Mouse (Mus musculus) mesoderm, embryonic 11.5 days (tissue): ENCODE results near the gene Gm49486.

ENCODE experiments used
- DNase-seq: peaks from one replicate; pipeline ENCODE4 v3.0.0-alpha.2; 2012; ENCODE audit warnings: low read depth, low spot score

Gm49486 gene

DNA sequence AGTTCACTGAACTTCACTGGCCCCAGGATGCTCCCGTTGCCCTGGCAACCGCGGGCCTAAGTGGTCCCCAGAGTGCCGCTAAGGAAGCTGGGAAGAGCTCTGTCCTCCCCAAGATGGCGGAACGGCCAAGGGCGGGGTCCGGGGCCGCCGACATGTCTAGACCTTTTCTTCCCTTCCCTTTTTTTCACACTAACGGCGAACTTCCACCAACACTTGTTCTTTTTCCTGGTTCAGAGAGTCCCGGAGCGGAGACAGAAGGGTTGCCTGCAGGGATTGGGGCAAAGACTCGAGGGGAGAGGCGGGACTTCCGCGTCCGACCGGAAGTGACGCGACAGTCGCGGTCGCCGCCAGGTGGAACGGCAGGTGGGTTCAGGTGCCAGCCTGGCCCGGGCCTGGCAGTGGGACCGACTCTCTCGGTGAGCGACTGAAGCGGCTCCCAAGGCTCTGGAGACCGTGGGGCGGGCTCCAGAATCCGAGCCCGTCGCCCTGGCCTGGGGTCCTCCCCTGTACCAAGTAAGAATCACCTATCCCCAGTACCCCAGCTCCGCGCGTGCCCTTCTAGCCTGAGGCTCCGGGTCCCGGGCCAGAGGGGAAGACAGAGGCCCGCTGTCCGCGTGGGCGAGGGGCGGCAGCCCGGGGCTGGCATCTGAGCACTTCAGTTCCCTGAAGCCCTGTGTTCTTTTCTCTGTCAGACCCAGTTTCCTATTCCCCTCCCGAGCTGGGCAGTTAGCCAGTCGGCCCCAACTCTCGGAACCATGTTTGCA, at the start of gene Gm49486, which contains the start of gene Pick1:
Gene Gm49486 (plus strand): TSS at position 334 of the 764 bp plus-strand sequence.
Gene Pick1 (plus strand): TSS at position 116 of the 764 bp plus-strand sequence.
- peak; percentile 95 for DNase-seq

DNA sequence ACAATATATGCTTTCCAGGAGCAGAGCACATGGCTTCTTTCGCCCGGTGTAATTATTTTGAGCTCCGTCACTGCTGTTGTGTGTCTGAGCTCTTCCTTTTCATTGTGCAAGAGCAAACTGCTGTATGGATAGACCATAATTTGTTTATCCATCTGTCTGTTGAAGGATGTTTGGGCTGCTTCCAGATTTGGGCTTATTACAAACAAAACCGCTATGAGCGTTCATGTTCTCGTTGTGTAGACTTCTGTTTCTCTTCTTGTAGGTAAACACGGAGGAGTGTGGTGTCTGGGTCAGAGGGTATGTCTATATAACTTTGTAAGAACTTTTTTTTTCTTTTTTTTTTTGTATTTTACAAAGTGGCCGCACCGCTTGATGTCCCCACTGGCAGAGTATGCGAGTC, 44.0 kb upstream of the Gm49486 start:
- DNase-seq, result no peak

DNA sequence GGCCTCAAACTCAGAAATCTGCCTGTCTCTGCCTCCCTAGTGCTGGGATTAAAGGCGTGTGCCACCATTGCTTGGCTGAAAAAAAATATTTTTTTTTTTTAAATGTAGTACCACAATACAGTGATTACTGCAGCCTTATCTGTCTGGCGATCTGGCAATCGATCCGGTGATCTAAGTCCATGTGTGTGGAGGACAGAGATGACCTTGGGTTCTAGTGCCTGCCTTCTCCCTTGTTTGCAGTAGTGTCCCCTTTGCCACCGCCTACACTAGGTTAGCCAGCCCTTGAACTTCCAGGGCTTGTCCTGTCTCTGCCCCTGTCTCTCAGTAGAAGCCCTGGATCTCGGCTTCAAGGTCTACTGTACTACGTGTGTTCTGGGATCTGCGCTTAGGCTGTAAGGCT, 41.4 kb upstream of the Gm49486 start:
- no peak for DNase-seq

DNA sequence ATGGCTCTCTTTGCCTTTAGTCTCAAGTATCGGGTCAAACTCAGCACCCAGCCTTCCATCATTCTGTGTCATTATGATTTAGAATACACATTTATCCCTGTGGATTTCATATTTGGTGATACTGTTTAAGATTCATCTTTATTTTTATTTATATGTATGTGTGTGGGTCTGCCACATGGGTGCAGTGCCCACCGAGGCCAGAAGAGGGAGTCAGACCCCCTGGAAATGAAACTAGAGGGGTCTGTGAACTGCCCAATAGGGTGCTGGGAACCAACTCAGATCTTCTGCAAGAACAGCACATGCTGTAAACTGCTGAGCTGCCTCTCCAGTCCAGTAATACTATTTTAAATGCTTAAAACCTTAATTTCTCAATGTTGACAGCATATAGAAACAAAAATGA, 37.8 kb upstream of the Gm49486 start:
- DNase-seq, result no peak

DNA sequence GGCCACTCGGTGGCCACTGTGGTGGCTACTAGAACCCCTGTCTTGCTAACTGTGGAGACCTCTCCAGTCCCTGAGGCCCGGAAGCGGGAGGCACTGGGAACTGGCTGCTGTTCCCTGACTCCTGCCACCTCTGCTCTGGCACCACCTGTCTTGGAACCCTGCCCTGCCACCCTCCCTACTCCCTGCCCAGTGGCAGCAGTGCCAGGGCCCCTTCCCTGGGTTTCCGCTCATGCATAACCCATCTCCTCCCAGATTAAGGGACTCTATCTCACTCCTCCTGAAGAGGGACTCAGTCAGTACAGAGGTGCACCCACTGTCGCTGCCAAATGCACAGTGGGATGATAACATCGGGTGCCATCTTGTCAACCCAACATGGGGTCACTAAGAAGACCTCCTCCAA, 36.7 kb upstream of the Gm49486 start:
- no peak for DNase-seq

DNA sequence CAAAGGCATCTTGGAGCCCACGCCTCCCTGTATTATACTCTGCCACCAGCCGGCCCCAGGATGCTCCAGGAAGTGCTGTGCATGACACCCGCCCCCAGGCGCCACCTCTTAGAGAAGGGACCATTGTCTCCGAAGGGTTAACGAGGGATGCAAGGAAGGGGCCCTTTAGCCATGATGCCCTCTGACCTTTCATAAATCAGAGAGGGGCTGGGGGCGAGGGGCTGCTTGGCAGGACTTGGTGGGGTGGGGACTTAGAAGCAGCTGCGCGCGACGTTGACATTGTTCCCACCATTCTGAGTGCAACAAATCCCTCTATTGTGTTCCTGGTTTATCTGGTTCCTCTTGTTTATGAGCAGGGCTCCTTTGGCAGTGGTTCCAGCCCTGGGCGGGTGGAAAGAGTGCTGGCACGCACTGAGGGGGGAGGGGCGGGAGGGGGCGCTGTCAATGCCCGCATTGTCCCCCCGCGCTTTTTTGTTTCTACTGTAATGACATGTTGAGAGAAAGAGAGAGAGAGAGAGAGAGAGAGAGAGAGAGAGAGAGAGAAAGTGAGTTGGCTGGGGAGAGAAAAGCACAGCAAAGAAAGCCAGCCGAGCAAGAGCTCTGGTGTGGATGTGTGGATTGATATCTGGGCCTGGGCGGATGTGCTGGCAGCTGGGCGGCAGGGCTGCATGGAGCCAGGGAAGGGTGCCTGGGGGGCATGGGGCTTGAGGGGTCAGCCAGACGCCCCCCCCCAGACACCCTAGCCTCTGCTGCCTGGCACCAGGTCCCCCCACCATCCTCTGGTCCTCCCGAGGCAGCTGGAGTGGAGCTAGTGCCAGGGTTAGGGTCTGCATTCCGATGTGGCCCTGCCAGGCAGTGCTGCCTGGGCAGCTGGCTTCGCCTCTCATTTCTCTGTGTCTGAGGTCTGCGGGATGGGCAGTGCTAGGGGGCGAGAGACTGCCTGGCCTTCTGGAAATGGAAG, 36.0 kb upstream of the Gm49486 start:
- DNase-seq, result peak; percentile 75

DNA sequence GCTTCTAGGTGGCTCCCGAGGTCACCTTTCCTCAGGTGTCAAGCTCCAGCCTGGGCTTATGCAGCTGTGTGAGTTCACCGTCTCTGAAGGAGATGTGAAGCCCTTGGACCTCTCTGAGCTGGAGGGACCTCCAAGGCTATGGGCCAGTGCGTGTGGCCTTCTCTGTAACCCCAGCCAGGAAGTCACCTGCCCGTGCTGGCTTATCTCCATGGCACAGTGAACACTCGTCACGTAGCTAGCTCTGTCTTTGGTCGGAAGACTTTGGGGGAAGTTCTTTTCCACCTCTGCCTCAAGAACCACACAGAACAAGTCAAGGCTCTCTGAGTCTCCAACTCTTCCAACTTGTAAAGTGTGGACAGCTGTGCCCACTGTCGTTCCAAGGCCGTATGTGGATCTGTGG, 35.1 kb upstream of the Gm49486 start:
- DNase-seq, result no peak

DNA sequence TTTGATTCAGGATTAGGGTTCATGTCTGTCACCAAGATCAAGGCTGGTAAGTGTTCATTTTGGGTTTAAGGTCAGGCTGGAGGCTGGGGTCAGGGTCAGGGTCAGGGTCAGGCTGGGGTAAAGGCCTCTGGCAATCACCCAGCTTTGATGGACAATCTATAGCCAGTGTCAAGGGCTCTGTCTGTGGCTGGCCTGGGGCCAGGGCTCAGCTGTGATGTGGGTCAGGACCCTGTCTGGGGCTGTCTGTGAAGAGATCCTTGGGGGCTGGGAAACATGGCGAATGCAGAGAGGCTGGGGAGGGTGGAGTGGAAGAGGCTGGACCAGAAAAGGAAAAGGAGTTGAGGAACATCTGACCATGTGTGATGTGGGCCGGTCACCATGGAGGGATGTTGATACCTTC, 34.2 kb upstream of the Gm49486 start:
- no peak for DNase-seq

DNA sequence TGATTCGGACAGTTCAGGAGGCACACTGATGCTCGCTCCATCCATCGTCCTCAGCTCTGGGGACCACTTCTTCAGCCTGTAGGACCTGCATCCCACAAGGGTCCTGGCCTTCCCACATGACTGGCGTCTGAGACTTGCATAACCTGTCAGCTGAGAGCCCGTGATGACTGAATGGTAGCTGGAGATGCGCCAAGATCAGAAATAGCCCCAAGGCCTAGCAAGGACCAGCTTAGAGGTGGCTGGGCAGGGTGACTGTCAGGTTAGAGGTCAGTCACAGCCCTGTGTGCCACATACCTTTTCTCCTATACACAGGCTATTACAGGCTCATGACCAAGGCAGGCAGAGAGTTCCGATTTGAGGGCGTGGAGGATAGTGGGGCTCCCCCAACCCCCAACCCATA, 33.7 kb upstream of the Gm49486 start:
- DNase-seq, result no peak

DNA sequence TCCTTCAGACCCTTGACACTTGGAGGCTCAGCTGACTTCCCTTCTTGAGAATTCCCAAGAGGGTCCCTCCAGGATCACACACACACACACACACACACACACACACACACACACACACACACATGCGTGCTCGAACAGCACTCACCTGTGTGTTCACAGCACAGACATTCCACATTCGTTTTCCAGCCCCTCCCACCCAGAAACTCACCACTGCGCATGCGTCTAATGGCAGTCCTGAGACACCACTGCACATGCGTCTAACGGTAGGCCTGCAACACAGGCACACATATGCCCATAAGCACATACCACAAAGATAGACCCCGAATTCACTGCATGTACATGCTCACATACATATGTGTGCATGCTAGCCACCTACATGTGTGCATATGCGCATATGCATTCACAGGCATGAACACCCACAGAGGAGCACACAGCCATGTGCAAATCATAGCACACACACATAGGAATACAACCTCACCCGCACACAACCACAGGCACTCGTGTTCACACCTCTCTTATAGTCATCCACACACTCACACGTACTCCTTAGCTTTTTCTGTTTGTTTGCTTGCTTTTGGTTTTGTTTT, 29.7 kb upstream of the Gm49486 start:
- DNase-seq, result no peak

DNA sequence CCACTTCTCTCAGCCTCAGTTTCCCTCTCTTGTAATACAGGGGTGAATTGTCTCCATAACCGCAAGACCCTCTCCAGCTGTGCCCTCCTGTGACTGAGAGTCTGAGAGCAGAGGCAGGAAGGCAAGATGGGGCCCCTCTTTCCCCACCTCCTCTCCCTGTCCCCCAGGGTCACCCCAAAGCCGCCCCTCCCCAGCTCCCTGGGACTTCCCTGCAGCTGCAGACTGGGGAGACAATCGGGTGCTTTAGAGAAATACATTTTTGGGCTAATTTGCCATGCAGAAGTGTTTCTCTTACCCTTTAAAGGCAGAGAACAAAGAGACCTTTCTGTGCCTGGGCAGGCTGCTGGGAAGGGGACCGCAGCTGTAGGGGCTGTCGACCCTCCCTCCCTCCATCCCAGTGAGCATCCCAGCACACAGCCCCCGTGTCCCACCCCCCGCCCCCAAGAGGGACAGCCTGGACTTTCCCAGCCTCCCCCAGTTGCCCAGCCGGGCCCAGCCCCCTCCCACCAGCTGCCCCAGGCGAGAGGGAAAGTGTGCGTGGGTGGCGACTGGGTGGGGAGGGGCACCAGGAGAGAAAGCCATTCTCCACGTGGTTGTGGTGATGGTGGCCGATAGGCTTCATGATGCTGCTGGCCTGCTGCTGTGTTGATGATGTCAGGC, 27.6 kb upstream of the Gm49486 start:
- peak; percentile 51 for DNase-seq

DNA sequence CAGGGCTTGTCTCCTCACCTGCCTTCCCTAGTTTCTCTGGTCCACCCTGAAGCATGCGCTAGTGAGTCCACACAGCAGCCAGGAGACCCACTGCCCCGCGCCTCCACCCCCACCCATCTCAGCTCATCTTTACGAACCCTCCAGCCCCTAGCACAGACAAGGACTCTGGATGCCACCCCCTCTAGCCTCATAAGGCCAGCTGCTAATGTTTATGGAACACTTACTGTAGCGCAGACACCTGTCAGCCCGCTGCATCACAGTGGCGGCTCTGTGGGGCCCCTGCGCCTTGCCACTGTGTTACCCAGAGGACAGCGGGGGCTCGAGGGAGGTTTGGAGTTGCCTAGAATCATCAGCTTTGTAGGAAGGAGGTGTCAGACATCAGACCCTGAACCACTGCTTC, 26.6 kb upstream of the Gm49486 start:
- DNase-seq, result no peak

DNA sequence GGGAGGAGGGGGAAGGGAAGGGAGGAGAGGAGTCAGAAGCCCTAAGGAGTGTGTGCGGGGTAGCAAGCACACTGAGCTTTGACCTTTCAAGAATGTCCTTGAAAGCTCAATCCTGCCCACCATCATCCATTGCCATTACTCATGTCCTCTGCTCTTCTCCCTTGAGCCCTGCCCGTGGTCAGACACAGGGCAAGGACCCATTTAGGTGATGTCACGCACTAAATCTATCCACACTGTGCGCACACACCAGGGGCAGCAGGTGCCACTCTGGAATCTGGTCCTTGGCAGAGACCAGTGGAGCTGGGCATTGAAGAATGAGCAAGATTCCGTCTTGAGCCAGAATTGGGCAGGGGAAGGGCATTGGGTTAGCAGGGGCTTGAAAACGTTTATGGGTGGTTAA, 21.0 kb upstream of the Gm49486 start:
- DNase-seq, result no peak

DNA sequence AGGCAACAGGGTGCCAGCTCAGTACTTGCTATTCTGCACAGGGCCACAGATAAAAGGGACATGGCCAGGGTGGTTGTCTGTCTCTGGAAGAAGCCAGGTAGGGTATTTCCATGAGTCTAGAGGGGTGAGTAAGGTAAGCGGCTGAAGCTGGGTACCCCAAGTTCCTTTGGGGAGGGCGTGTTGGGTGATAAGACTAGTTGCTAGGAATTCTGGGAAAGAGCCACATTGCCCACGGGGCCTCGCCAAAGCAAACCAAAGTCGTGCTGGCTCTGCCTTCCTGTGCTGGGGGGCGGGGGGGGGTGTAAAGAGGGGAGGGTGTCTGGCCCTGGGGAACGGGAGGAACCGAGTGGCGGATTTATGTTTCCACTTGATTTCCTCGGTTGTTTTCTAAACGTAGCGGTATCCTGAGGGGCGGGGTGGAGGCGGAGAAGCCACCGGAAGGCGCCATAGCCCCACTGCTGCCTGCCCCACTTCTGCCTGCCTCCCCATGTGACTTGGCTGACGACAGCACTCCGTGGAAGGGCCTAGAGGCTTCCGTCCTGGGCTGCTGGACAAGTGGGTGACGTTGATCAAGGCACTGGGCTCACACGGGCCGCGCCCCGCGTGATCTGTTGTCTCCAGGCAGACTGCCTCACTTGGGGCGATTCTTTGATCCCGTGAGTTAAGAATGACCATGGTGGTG, 20.3 kb upstream of the Gm49486 start:
- DNase-seq, result no peak

DNA sequence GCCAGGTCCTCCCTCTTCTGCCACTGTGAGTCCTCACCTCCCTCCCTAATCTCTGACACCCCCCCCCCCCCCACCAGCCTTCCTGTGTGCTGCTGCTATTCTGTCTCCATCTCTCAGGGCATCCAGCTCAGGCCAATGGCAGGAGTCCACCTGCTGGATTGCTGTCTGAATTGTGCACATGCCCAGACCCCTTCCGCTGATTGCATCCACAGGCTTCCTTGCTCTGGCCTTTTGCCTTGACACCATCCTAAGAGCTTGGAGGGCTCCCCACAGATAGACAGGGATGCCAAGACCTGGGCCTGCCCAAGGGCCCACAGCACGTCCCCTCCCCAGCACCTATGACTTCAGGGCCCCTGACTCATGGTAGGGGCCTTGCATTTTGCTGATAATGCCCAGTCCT, 18.8 kb upstream of the Gm49486 start:
- DNase-seq, result no peak

DNA sequence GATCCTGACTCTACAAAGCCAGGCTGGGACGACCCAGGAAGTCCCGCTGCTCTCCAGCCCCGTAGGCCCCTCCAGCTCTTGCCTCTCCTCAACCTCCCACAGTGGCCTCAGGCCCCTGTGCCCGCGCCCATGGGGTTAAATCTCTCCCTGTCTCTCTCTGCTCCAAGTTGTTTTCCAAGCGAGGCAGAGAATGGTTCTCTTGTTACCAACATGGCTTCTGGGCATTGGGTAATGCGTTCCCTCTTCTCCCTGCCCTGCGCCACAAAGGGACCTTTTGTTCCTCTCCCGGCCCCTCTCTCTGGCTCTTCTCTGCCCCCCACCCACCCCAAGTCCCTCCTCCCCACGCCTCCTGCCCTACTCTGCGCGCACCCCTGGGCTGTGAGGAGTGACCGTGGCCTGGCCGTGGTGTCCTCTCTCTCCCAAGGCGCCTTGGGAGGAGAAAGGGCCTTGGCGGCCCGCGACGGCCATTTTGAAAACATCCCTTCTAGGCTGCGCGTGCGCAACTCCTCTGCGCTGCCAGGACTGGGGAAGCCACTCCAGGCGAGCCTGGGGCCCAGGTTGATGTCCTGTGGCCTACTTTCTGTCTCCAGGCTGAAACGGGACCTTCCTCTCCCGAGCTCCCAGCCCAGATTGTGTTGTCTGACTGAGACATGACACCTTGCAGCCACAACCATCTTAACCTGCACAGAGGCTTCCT, 16.3 kb upstream of the Gm49486 start:
- DNase-seq, result no peak

DNA sequence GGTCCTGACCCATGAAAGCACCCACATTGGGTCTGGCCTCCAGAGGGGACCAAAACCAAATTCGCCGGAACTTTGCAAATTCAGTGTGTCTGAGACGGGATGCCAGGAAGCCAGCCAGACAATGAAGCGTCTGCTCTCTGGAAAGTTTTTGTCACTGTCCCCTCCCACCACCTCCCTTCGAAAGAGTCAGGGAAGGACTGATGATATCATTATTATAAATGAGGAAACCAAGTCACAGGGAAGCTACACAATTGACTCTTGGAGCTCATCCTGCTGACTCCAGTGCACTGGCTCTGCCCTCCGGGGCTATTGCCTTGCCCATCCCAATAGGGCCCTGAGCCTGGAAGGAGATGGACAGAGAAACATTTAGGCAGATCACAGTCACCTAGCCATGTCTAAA, 15.6 kb upstream of the Gm49486 start:
- no peak for DNase-seq

DNA sequence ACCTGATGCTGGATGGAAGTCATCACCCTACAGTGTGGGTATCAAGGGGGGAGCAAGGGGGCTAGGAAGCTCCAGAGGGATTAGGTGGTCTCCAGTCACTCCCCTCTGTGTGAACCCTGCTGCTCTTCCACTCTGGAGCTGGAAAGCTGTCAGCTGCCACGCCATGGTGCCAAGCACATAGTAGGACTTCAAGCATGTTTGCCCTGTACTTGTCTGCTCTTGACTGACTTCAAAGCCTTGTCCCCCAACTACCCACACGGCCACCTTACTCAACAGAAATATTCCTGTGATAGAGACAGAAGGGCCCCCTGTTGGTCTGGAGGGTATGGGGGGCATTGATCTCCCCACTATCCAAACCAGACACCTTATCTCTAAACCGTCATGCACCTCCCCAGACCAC, 13.0 kb upstream of the Gm49486 start:
- DNase-seq, result no peak

DNA sequence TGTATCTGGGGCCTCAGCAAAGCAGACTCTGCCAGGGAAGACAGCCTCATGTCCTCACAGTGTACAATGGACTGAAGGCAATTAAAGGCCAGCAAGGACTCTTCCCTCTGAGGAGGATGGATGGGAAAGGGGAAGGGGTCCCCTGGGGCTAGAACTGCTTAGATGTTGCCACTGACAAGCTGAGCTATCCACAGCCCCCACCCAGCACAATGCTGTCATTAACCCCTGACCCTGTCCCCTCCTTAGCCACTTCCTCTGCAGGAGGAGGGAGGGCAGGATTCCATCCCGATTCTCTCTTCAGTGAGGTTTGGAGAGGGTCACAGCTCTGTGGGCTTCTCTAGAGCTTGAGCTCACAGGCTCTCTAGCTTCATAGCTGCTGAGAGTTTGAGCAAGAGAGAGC, 9.6 kb upstream of the Gm49486 start:
- peak; percentile 81 for DNase-seq

DNA sequence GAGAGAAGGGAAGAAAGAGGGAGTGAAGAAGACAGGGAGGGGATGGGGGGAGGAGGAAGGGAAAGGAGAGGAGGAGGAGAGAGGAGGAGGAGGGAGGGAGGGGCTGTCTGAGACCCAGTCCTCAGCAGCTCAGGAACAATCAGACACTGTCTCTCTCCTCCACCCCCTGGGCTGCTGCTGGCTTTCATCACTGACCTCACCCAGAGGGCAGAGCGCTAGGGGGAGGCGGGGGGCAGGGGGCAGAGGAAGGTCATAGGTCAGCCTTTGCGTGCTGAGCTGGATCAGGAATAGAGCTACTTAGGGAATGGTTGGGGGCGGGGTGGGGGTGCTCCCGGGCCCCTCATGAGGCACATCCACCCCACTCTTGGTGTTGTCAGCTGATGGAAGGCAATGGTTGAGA, 5.5 kb upstream of the Gm49486 start:
- DNase-seq, result no peak

DNA sequence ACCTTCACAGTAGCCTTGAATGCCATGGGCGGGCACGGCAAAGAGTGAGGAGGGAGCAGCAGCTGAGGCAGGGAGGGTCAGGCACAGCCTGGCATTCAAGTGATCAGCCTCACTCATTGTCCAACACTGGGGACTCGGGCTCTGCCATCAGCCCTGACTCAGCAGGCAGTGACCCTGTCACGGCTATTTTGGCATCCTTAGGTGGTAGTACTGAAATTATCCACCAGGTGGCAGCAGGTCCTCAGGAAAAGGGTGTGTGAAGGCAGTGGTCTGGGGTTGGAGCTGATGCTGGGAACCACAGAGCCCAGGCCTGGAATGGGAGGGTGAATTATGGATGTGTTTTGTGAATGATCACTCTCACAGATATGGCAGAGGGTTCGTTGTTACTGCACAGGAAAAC, 4.5 kb upstream of the Gm49486 start:
- DNase-seq, result peak; percentile 93
